Mouse (Mus musculus): Measurements from ENCODE around the gene Zfp62. TPM values are rescaled to one million over a fixed set of nuclear protein-coding genes. Genes with fewer than 3 reads are reported as not detected.

Gene Zfp62
- total RNA-seq, 2 experiments from 2014 or later, result 30.4 to 39.9 TPM

Other genes starting within 250 kb of the Zfp62 start
- gene Olfr56, start 224.4 kb upstream of the Zfp62 start, total RNA-seq (2021), result under 1 TPM; 0.10 to 0.15 TPM
- gene 9930111J21Rik1, start 223.9 kb upstream of the Zfp62 start, total RNA-seq (2021), result 1 to 10 TPM in 1 of 2 experiments, under 1 TPM in 1; 0.57 to 1.3 TPM
- under 1 TPM; 0.44 to 0.54 TPM for gene Gm12185, start 211.1 kb upstream of the Zfp62 start, total RNA-seq (2021)
- under 1 TPM; 0.57 to 0.81 TPM for gene Tgtp1, start 209.1 kb upstream of the Zfp62 start, total RNA-seq (2021)
- gene 9930111J21Rik2, start 152.1 kb upstream of the Zfp62 start, total RNA-seq (2021), result 1 to 10 TPM; 1.7 to 1.9 TPM
- gene Tgtp2, start 139.1 kb upstream of the Zfp62 start, total RNA-seq (2021), result not detected
- 1 to 10 TPM; 1.6 to 2.1 TPM for gene Ifi47, start 126.7 kb upstream of the Zfp62 start, total RNA-seq (2021)
- gene Olfr1396, start 88.4 kb upstream of the Zfp62 start, total RNA-seq (2021), result under 1 TPM in 1 of 2 experiments, not detected in 1; 0.27 TPM
- not detected for gene Olfr1395, start 61.0 kb upstream of the Zfp62 start, total RNA-seq (2021)
- not detected for gene Olfr1394, start 48.9 kb upstream of the Zfp62 start, total RNA-seq (2021)
- gene Btnl9, start 16.1 kb upstream of the Zfp62 start, total RNA-seq (2021), result 10 to 100 TPM; 10.8 to 11.8 TPM
- gene Mgat1, start 40.9 kb downstream of the Zfp62 start, total RNA-seq (2021), result 10 to 100 TPM; 61.3 to 67.4 TPM
- gene Olfr1393, start 75.0 kb downstream of the Zfp62 start, total RNA-seq (2021), result under 1 TPM; 0.16 to 0.22 TPM
- not detected for gene Olfr1392, start 82.0 kb downstream of the Zfp62 start, total RNA-seq (2021)
- not detected for gene Olfr10, start 101.4 kb downstream of the Zfp62 start, total RNA-seq (2021)
- gene Olfr1391, start 119.5 kb downstream of the Zfp62 start, total RNA-seq (2021), result not detected
- gene Olfr1390, start 131.9 kb downstream of the Zfp62 start, total RNA-seq (2021), result not detected
- gene Olfr1389, start 219.8 kb downstream of the Zfp62 start, total RNA-seq (2021), result not detected
- under 1 TPM; 0.12 to 0.26 TPM for gene Olfr1388, start 233.3 kb downstream of the Zfp62 start, total RNA-seq (2021)